Mouse (Mus musculus) MEL (cell line): Measurements from ENCODE around the gene Muc13.

Source experiments
- CTCF ChIP-seq, 3 experiments: IDR thresholded peaks in 2 of 3; conservative IDR thresholded peaks in 1 of 3; 2 replicates each; pipeline ENCODE4 v1.5.1; 2011 to 2012; ENCODE audit warnings: low read length in 3 of 3, low read depth in 2 of 3, mild to moderate bottlenecking in 2 of 3, improper control_type of control experiment in 1 of 3, inconsistent platforms in 1 of 3, mixed read lengths in 1 of 3, moderate library complexity in 1 of 3; ENCODE audit not compliant: control insufficient read depth in 1 of 3, insufficient read depth in 1 of 3, poor library complexity in 1 of 3, severe bottlenecking in 1 of 3
- ELF1 ChIP-seq: IDR thresholded peaks from 2 replicates; pipeline ENCODE4 v1.6.1; 2014; ENCODE audit warnings: low read depth, mild to moderate bottlenecking, inconsistent platforms, low read length, improper control_type of control experiment, moderate library complexity
- EP300 ChIP-seq, 2 experiments: IDR thresholded peaks; 2 replicates each; pipeline ENCODE4 v1.6.1; 2011; ENCODE audit warnings: improper control_type of control experiment in 2 of 2, low read length in 2 of 2, low read depth in 1 of 2, mild to moderate bottlenecking in 1 of 2
- ETS1 ChIP-seq: IDR thresholded peaks from 2 replicates; pipeline ENCODE4 v1.6.1; 2012; ENCODE audit warnings: low read depth, mild to moderate bottlenecking, inconsistent platforms, low read length, improper control_type of control experiment, moderate library complexity
- JUND ChIP-seq: IDR thresholded peaks from 2 replicates; pipeline ENCODE4 v1.6.1; 2011; ENCODE audit warnings: low read depth, mild to moderate bottlenecking, improper control_type of control experiment, low read length
- MAZ ChIP-seq: IDR thresholded peaks from 2 replicates; pipeline ENCODE4 v1.6.1; 2012; ENCODE audit warnings: low read depth, mild to moderate bottlenecking, inconsistent platforms, low read length, improper control_type of control experiment
- MEF2A ChIP-seq: IDR thresholded peaks from 2 replicates; pipeline ENCODE4 v1.6.1; 2014; ENCODE audit warnings: low read depth, mild to moderate bottlenecking, inconsistent platforms, low read length, improper control_type of control experiment; ENCODE audit not compliant: poor library complexity, insufficient replicate concordance, severe bottlenecking; ENCODE audit errors: extremely low read depth
- MYB ChIP-seq: IDR thresholded peaks from 2 replicates; pipeline ENCODE4 v1.6.1; 2011; ENCODE audit warnings: mild to moderate bottlenecking, low read depth, low read length, improper control_type of control experiment
- POLR2A ChIP-seq, 2 experiments: IDR thresholded peaks; 2 replicates each; pipeline ENCODE4 v1.6.1; 2011 to 2012; ENCODE audit warnings: low read length in 2 of 2, mild to moderate bottlenecking in 2 of 2, control low read depth in 1 of 2, improper control_type of control experiment in 1 of 2, low read depth in 1 of 2, moderate library complexity in 1 of 2; ENCODE audit not compliant: control insufficient read depth in 1 of 2, insufficient read depth in 1 of 2, poor library complexity in 1 of 2
- POLR2AphosphoS5 ChIP-seq: IDR thresholded peaks from 2 replicates; pipeline ENCODE4 v1.6.1; 2012; ENCODE audit warnings: low read depth, borderline replicate concordance, mild to moderate bottlenecking, inconsistent platforms, low read length, moderate library complexity, mixed read lengths
- RAD21 ChIP-seq: IDR thresholded peaks from 2 replicates; pipeline ENCODE4 v1.6.1; 2011; ENCODE audit warnings: mild to moderate bottlenecking, low read depth, low read length, improper control_type of control experiment
- RCOR1 ChIP-seq: IDR thresholded peaks from 2 replicates; pipeline ENCODE4 v1.6.1; 2012; ENCODE audit warnings: low read depth, mild to moderate bottlenecking, inconsistent platforms, low read length, improper control_type of control experiment
- USF1 ChIP-seq: IDR thresholded peaks from 2 replicates; pipeline ENCODE4 v1.6.1; 2014; ENCODE audit warnings: low read depth, mild to moderate bottlenecking, inconsistent platforms, low read length, improper control_type of control experiment, moderate library complexity

DNA sequence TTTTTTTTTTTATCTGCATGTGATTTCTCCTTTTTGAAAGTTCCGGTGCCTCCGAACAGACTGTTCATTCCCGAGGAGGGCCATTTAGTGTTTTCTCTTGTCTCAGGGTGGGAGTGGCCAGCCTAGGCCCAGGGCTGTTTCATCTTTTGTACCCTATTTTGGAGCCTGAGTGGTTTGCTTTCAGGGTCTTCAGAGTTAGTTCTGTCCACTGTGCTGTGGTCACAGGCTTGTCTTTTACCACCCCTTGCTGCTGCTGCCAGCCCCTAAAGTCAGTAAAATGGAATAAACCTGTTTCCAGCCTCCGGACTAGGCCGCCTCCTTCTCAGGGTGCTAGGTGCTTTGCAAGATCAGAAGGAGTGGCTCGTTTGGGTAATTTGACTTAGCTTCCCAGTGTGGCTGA lies 38.2 kb downstream of the Muc13 start:
- TF ChIP-seq MAZ (no peak), ETS1 (no peak), POLR2A (IDR thresholded peaks at IDR 0.05; ENCODE audit: control insufficient read depth in 1 of 2, insufficient read depth in 1 of 2, low read depth in 1 of 2, low read length in 2 of 2, poor library complexity in 1 of 2) (no peak), USF1 (no peak), RAD21 (no peak), EP300 (IDR thresholded peaks at IDR 0.05; ENCODE audit: low read depth in 1 of 2, low read length in 2 of 2) (no peak), MYB (no peak), CTCF (IDR thresholded peaks at IDR 0.05 in 2 of 3, conservative IDR thresholded peaks at IDR 0.05 in 1 of 3; ENCODE audit: control insufficient read depth in 1 of 3, insufficient read depth in 1 of 3, low read depth in 2 of 3, low read length in 3 of 3, poor library complexity in 1 of 3, severe bottlenecking in 1 of 3) (no peak), ELF1 (no peak), RCOR1 (no peak), MEF2A (no peak), JUND (no peak), POLR2AphosphoS5 (no peak)
